Mouse (Mus musculus) liver, embryonic 16.5 days (tissue): ENCODE results near the gene Gucy2e. TPM values are rescaled to one million over a fixed set of nuclear protein-coding genes. Genes with fewer than 3 reads are reported as not detected.

Experiments
- ATAC-seq: fragments of 200-750 bp; cut with Nextera tagmentation; 2 replicates; pipeline ENCODE4 v1.8.0; 2017; ENCODE audit warnings: low read depth, mild to moderate bottlenecking, moderate number of reproducible peaks, moderate library complexity
- H3K27ac ChIP-seq: fragments of 300-500 bp; sonication (generic); 2 replicates; pipeline ENCODE4 v1.5.1; 2014; ENCODE audit warnings: mild to moderate bottlenecking, low read length
- H3K27me3 ChIP-seq: fragments of 300-500 bp; sonication (generic); 2 replicates; pipeline ENCODE4 v1.6.1; 2014; ENCODE audit warnings: low read depth, low read length, mixed read lengths; ENCODE audit not compliant: control insufficient read depth, insufficient read depth
- H3K36me3 ChIP-seq: fragments of 300-500 bp; sonication (generic); 2 replicates; pipeline ENCODE4 v1.6.1; 2014; ENCODE audit warnings: mild to moderate bottlenecking; ENCODE audit not compliant: control insufficient read depth, insufficient read depth
- H3K4me1 ChIP-seq: fragments of 300-500 bp; sonication (generic); 2 replicates; pipeline ENCODE4 v1.6.1; 2014; ENCODE audit warnings: low read depth, low read length, mixed read lengths; ENCODE audit not compliant: control insufficient read depth
- H3K4me2 ChIP-seq: fragments of 300-500 bp; sonication (generic); 2 replicates; pipeline ENCODE4 v1.6.1; 2014; ENCODE audit warnings: low read depth, low read length, mixed read lengths
- H3K4me3 ChIP-seq: fragments of 300-500 bp; sonication (generic); 2 replicates; pipeline ENCODE4 v1.5.1; 2014; ENCODE audit warnings: low read depth, mild to moderate bottlenecking, low read length
- H3K9ac ChIP-seq: fragments of 300-500 bp; sonication (generic); 2 replicates; pipeline ENCODE4 v1.6.1; 2014; ENCODE audit warnings: low read depth, low read length
- H3K9me3 ChIP-seq: fragments of 300-500 bp; sonication (generic); replicated peaks from 2 replicates; pipeline ENCODE4 v1.6.1; 2016; ENCODE audit warnings: low read length; ENCODE audit not compliant: control insufficient read depth
- WGBS: fragments of 180-500 bp; shearing (Covaris S2); extraction: QIAGEN DNeasy Blood & Tissue Kit; methylation state at CpG from one replicate; pipeline ENCODE4 v1.1.7; 2014; ENCODE audit not compliant: insufficient replicate concordance; 5-methylcytosine and 5-hydroxymethylcytosine counted together
- polyA plus RNA-seq: library from polyadenylated mRNA; unstranded; fragments of >200 nt; fragmentation: Nextera tagmentation; extraction: Ambion mirVana; gene quantifications from 2 replicates; pipeline ENCODE4 v1.2.1, GENCODE M21; 2015

The Gucy2e gene
- polyA plus RNA-seq, 1 experiment from 2014 or later = not detected

- no peak for ATAC-seq
- Histone ChIP-seq H3K4me2 (no peak overlapping the region), H3K4me3 (no peak overlapping the region), H3K27ac (no peak overlapping the region), H3K9ac (no peak overlapping the region), H3K36me3 (no peaks in the 10 kb centered on the region), H3K4me1 (no peaks in the 10 kb centered on the region), H3K9me3 (no peaks in the 10 kb centered on the region), H3K27me3 (no peaks in the 10 kb centered on the region; the same call in 1 of the 2 replicates)
- 46% methylated on average over 14 of the region's 14 CpGs for WGBS
Observed at GRCm38 (mm10) chr11:69251135-69251842, 14.5 kb upstream of the Gucy2e start.

GRCm38 (mm10) chr11:69250106-69250505 lies 13.3 kb upstream of the Gucy2e start:
- no peaks in the 10 kb centered on the region for H3K36me3 ChIP-seq
- H3K9ac ChIP-seq = no peak overlapping the region
- H3K27ac ChIP-seq = no peak overlapping the region
- 61% methylated on average over 5 of the region's 5 CpGs for WGBS
- no peaks in the 10 kb centered on the region for H3K27me3 ChIP-seq
- H3K4me1 ChIP-seq = no peaks in the 10 kb centered on the region
- no peak overlapping the region for H3K4me2 ChIP-seq
- H3K9me3 ChIP-seq = no peaks in the 10 kb centered on the region
- ATAC-seq = no peak
- H3K4me3 ChIP-seq = no peak overlapping the region

GRCm38 (mm10) chr11:69249131-69249530 lies 12.3 kb upstream of the Gucy2e start:
- Histone ChIP-seq H3K27ac (no peak overlapping the region), H3K9ac (no peak overlapping the region), H3K27me3 (no peaks in the 10 kb centered on the region), H3K4me3 (no peak overlapping the region), H3K36me3 (no peaks in the 10 kb centered on the region), H3K4me2 (no peak overlapping the region), H3K4me1 (no peaks in the 10 kb centered on the region), H3K9me3 (no peaks in the 10 kb centered on the region)
- 71% methylated on average over 3 of the region's 3 CpGs for WGBS
- ATAC-seq = no peak

GRCm38 (mm10) chr11:69245643-69246042 lies 8.8 kb upstream of the Gucy2e start:
- Histone ChIP-seq H3K9me3 (no peaks in the 10 kb centered on the region), H3K4me1 (no peaks in the 10 kb centered on the region), H3K36me3 (no peaks in the 10 kb centered on the region), H3K9ac (no peak overlapping the region), H3K27ac (no peak overlapping the region), H3K27me3 (no peaks in the 10 kb centered on the region), H3K4me3 (no peak overlapping the region), H3K4me2 (no peak overlapping the region)
- 4% methylated on average over 2 of the region's 2 CpGs for WGBS
- no peak for ATAC-seq

- Histone ChIP-seq H3K9ac (no peak overlapping the region), H3K36me3 (no peaks in the 10 kb centered on the region), H3K27me3 (no peaks in the 10 kb centered on the region), H3K4me3 (no peak overlapping the region), H3K27ac (no peak overlapping the region), H3K4me1 (no peaks in the 10 kb centered on the region), H3K4me2 (no peak overlapping the region), H3K9me3 (no peaks in the 10 kb centered on the region)
- ATAC-seq = no peak
- WGBS = 20% methylated on average over 2 of the region's 2 CpGs
Observed at GRCm38 (mm10) chr11:69244911-69245310, 8.1 kb upstream of the Gucy2e start.

- Histone ChIP-seq H3K4me2 (peak overlapping the region; percentile 56), H3K27me3 (peaks cover 41% of the 10 kb centered on the region), H3K4me1 (peaks cover 6% of the 10 kb centered on the region), H3K36me3 (no peaks in the 10 kb centered on the region), H3K27ac (no peak overlapping the region), H3K9me3 (no peaks in the 10 kb centered on the region), H3K4me3 (peak overlapping the region; percentile 24), H3K9ac (no peak overlapping the region)
- no peak for ATAC-seq
- 4% methylated on average over 51 of the region's 51 CpGs for WGBS
Observed at GRCm38 (mm10) chr11:69236061-69236925, 543 bp downstream of the Gucy2e start.

- Histone ChIP-seq H3K9me3 (no peaks in the 10 kb centered on the region), H3K27me3 (peaks cover 41% of the 10 kb centered on the region), H3K36me3 (no peaks in the 10 kb centered on the region), H3K27ac (no peak overlapping the region), H3K4me2 (peak overlapping the region; percentile 56), H3K4me3 (peak overlapping the region; percentile 24), H3K9ac (no peak overlapping the region), H3K4me1 (peaks cover 6% of the 10 kb centered on the region)
- WGBS = 3% methylated on average over 33 of the region's 33 CpGs
- ATAC-seq = peak; percentile 82
Observed at GRCm38 (mm10) chr11:69235285-69236060, 1.4 kb downstream of the Gucy2e start.

- no peak overlapping the region for H3K4me2 ChIP-seq
- H3K9ac ChIP-seq = no peak overlapping the region
- peaks cover 6% of the 10 kb centered on the region for H3K4me1 ChIP-seq
- no peaks in the 10 kb centered on the region for H3K9me3 ChIP-seq
- WGBS = 29% methylated on average over 2 of the region's 2 CpGs
- H3K36me3 ChIP-seq = no peaks in the 10 kb centered on the region
- ATAC-seq = no peak
- H3K27ac ChIP-seq = no peak overlapping the region
- H3K4me3 ChIP-seq = no peak overlapping the region
- H3K27me3 ChIP-seq = peaks cover 37% of the 10 kb centered on the region
Observed at GRCm38 (mm10) chr11:69233141-69233540, 3.7 kb downstream of the Gucy2e start.
